Mouse (Mus musculus) CH12.LX (cell line): ENCODE results near the gene Acox3. TPM values are rescaled to one million over a fixed set of nuclear protein-coding genes. Genes with fewer than 3 reads are reported as not detected.

Experiments used
- DNase-seq: peaks from one replicate; pipeline ENCODE4 v3.0.0-alpha.2; 2013; ENCODE audit errors: extremely low read depth
- H3K27ac ChIP-seq: 2 replicates; pipeline ENCODE4 v1.5.1; 2012; ENCODE audit warnings: low read depth, mild to moderate bottlenecking, control low read depth, moderate library complexity; ENCODE audit not compliant: insufficient read depth
- H3K27me3 ChIP-seq: replicated peaks from 2 replicates; pipeline ENCODE3; 2012; ENCODE audit warnings: inconsistent platforms
- H3K36me3 ChIP-seq, 2 experiments: replicated peaks in 1 of 2; 2 replicates each; pipeline versions ENCODE3 to v1.6.1; 2012; ENCODE audit warnings: inconsistent platforms in 1 of 2, low read length in 1 of 2, mild to moderate bottlenecking in 1 of 2, mixed read lengths in 1 of 2, moderate library complexity in 1 of 2; ENCODE audit not compliant: control insufficient read depth in 1 of 2, insufficient read depth in 1 of 2
- H3K4me1 ChIP-seq, 2 experiments: 2 replicates each; pipeline ENCODE4 v1.6.1; 2012; ENCODE audit warnings: inconsistent platforms in 1 of 2, moderate library complexity in 1 of 2; ENCODE audit not compliant: insufficient read depth in 2 of 2, control insufficient read depth in 1 of 2
- H3K4me2 ChIP-seq: 2 replicates; pipeline ENCODE4 v1.6.1; 2012; ENCODE audit warnings: low read depth, mild to moderate bottlenecking, control low read depth; ENCODE audit not compliant: poor library complexity, insufficient read depth, severe bottlenecking
- H3K4me3 ChIP-seq, 3 experiments: fragments of 150-350 bp in 1 of 3; sonication (generic) in 1 of 3; replicated peaks in 1 of 3; 2 replicates each; pipeline versions ENCODE3 to v1.5.1; 2011 to 2012; ENCODE audit warnings: low read depth in 2 of 3, low read length in 2 of 3, mild to moderate bottlenecking in 2 of 3, moderate library complexity in 2 of 3, control low read depth in 1 of 3, improper control_type of control experiment in 1 of 3, inconsistent platforms in 1 of 3, mixed read lengths in 1 of 3; ENCODE audit not compliant: poor library complexity in 1 of 3
- H3K79me2 ChIP-seq: replicated peaks from 2 replicates; pipeline ENCODE4 v1.6.1; 2012; ENCODE audit warnings: mild to moderate bottlenecking, moderate library complexity; ENCODE audit not compliant: control insufficient read depth, poor library complexity, insufficient read depth, severe bottlenecking; ENCODE audit errors: extremely low read depth
- H3K9ac ChIP-seq: 2 replicates; pipeline ENCODE4 v1.6.1; 2012; ENCODE audit warnings: low read depth, mild to moderate bottlenecking, control low read depth, moderate library complexity; ENCODE audit not compliant: insufficient read depth
- H3K9me3 ChIP-seq: replicated peaks from 2 replicates; pipeline ENCODE3; 2012; ENCODE audit warnings: low read length, inconsistent platforms, mixed read lengths
- BHLHE40 ChIP-seq: IDR thresholded peaks from 2 replicates; pipeline ENCODE4 v1.6.1; 2011; ENCODE audit warnings: mild to moderate bottlenecking, low read depth, low read length, improper control_type of control experiment
- CHD2 ChIP-seq: IDR thresholded peaks from 2 replicates; pipeline ENCODE4 v1.6.1; 2011; ENCODE audit warnings: low read length, improper control_type of control experiment
- CTCF ChIP-seq, 2 experiments: IDR thresholded peaks in 1 of 2; conservative IDR thresholded peaks in 1 of 2; 2 replicates each; pipeline ENCODE4 v1.5.1; 2011 to 2012; ENCODE audit warnings: low read depth in 2 of 2, low read length in 2 of 2, improper control_type of control experiment in 1 of 2, inconsistent platforms in 1 of 2, mild to moderate bottlenecking in 1 of 2, moderate library complexity in 1 of 2
- ELF1 ChIP-seq: IDR thresholded peaks from 2 replicates; pipeline ENCODE4 v1.6.1; 2014; ENCODE audit warnings: low read depth, mild to moderate bottlenecking, inconsistent platforms, low read length, improper control_type of control experiment
- EP300 ChIP-seq: IDR thresholded peaks from 2 replicates; pipeline ENCODE4 v1.6.1; 2011; ENCODE audit warnings: low read length, improper control_type of control experiment
- ETS1 ChIP-seq: conservative IDR thresholded peaks from 2 replicates; pipeline ENCODE4 v1.6.1; 2012; ENCODE audit warnings: low read depth, mild to moderate bottlenecking, inconsistent platforms, low read length, improper control_type of control experiment, moderate library complexity
- GABPA ChIP-seq: IDR thresholded peaks from 2 replicates; pipeline ENCODE4 v1.6.1; 2012; ENCODE audit warnings: low read depth, low read length, improper control_type of control experiment, inconsistent platforms; ENCODE audit not compliant: insufficient replicate concordance
- HCFC1 ChIP-seq: IDR thresholded peaks from 2 replicates; pipeline ENCODE4 v1.6.1; 2012; ENCODE audit warnings: low read depth, mild to moderate bottlenecking, inconsistent platforms, low read length, improper control_type of control experiment
- JUND ChIP-seq: conservative IDR thresholded peaks from 2 replicates; pipeline ENCODE4 v1.6.1; 2011; ENCODE audit warnings: low read depth, low read length, improper control_type of control experiment
- KAT2A ChIP-seq: IDR thresholded peaks from 2 replicates; pipeline ENCODE4 v1.6.1; 2012; ENCODE audit warnings: low read length, improper control_type of control experiment, inconsistent platforms; ENCODE audit not compliant: insufficient replicate concordance
- MAX ChIP-seq: IDR thresholded peaks from 2 replicates; pipeline ENCODE4 v1.6.1; 2011; ENCODE audit warnings: low read length, improper control_type of control experiment
- MEF2A ChIP-seq: IDR thresholded peaks from 2 replicates; pipeline ENCODE4 v1.6.1; 2014; ENCODE audit warnings: low read depth, mild to moderate bottlenecking, inconsistent platforms, low read length, improper control_type of control experiment, borderline replicate concordance
- MXI1 ChIP-seq: IDR thresholded peaks from 2 replicates; pipeline ENCODE4 v1.6.1; 2011; ENCODE audit warnings: mild to moderate bottlenecking, low read depth, low read length, improper control_type of control experiment
- MYC ChIP-seq: IDR thresholded peaks from 2 replicates; pipeline ENCODE4 v1.6.1; 2011; ENCODE audit warnings: low read depth, mild to moderate bottlenecking, improper control_type of control experiment, low read length
- NELFE ChIP-seq: IDR thresholded peaks from 2 replicates; pipeline ENCODE4 v1.6.1; 2011; ENCODE audit warnings: low read depth, low read length, improper control_type of control experiment
- NRF1 ChIP-seq: IDR thresholded peaks from 2 replicates; pipeline ENCODE4 v1.6.1; 2014; ENCODE audit warnings: low read depth, mild to moderate bottlenecking, inconsistent platforms, low read length, improper control_type of control experiment, moderate library complexity
- POLR2A ChIP-seq: IDR thresholded peaks from 2 replicates; pipeline ENCODE4 v1.6.1; 2011; ENCODE audit warnings: low read depth, mild to moderate bottlenecking, improper control_type of control experiment, low read length
- POLR2AphosphoS2 ChIP-seq: IDR thresholded peaks from 2 replicates; pipeline ENCODE4 v1.6.1; 2011; ENCODE audit warnings: low read depth, low read length, improper control_type of control experiment
- RCOR1 ChIP-seq: conservative IDR thresholded peaks from 2 replicates; pipeline ENCODE4 v1.6.1; 2012; ENCODE audit warnings: low read depth, mild to moderate bottlenecking, inconsistent platforms, low read length, improper control_type of control experiment
- SIN3A ChIP-seq: IDR thresholded peaks from 2 replicates; pipeline ENCODE4 v1.6.1; 2012; ENCODE audit warnings: low read length, improper control_type of control experiment, inconsistent platforms
- SMC3 ChIP-seq: IDR thresholded peaks from 2 replicates; pipeline ENCODE4 v1.6.1; 2011; ENCODE audit warnings: low read depth, low read length, improper control_type of control experiment
- TBP ChIP-seq: conservative IDR thresholded peaks from 2 replicates; pipeline ENCODE4 v1.6.1; 2011; ENCODE audit warnings: low read depth, low read length, improper control_type of control experiment
- UBTF ChIP-seq: IDR thresholded peaks from 2 replicates; pipeline ENCODE4 v1.6.1; 2012; ENCODE audit warnings: low read depth, mild to moderate bottlenecking, inconsistent platforms, low read length, improper control_type of control experiment, moderate library complexity
- USF2 ChIP-seq: conservative IDR thresholded peaks from 2 replicates; pipeline ENCODE4 v1.6.1; 2011; ENCODE audit warnings: low read depth, low read length, improper control_type of control experiment
- ZKSCAN1 ChIP-seq: IDR thresholded peaks from 2 replicates; pipeline ENCODE4 v1.6.1; 2012; ENCODE audit warnings: low read depth, inconsistent platforms, low read length, improper control_type of control experiment, borderline replicate concordance
- ZMIZ1 ChIP-seq: IDR thresholded peaks from 2 replicates; pipeline ENCODE4 v1.6.1; 2012; ENCODE audit warnings: low read depth, mild to moderate bottlenecking, inconsistent platforms, low read length, improper control_type of control experiment
- ZNF384 ChIP-seq: IDR thresholded peaks from 2 replicates; pipeline ENCODE4 v1.6.1; 2012; ENCODE audit warnings: low read depth, low read length, improper control_type of control experiment, inconsistent platforms
- dilution Hi-C: fragments of 300-500 bp; cut with MboI; formaldehyde crosslinking; loops from 2 replicates; pipeline ENCODE4 v1.14.3; 2020; ENCODE audit warnings: low sequenced_read_pairs; ENCODE audit not compliant: extremely low pct_unique_long_range_greater_than_20kb, extremely low pct_ligation_motif_present
- in situ Hi-C: fragments of 300-500 bp; cut with MboI; formaldehyde crosslinking; loops from 3 replicates; pipeline ENCODE4 v1.14.3; 2019; ENCODE audit warnings: low sequenced_read_pairs, low pct_ligation_motif_present, low pct_unique_long_range_greater_than_20kb, mixed read lengths
- polyA plus RNA-seq: library from polyadenylated mRNA; unstranded; fragments of >175 nt; gene quantifications from 2 replicates; pipeline ENCODE4 v1.2.1, GENCODE M21; 2012; ENCODE audit warnings: low read depth; ENCODE audit not compliant: insufficient read length
- total RNA-seq, 2 experiments: library from RNA; depleted of rRNA; stranded (reverse); fragments of 300-350 nt in 1 of 2; fragments of >200 nt in 1 of 2; gene quantifications; 2 replicates each; pipeline ENCODE4 v1.2.3; 2012 to 2014

Acox3 gene
- total and polyA plus RNA-seq, 3 experiments: 11.5 to 32.3 (median 22.3) TPM

DNA sequence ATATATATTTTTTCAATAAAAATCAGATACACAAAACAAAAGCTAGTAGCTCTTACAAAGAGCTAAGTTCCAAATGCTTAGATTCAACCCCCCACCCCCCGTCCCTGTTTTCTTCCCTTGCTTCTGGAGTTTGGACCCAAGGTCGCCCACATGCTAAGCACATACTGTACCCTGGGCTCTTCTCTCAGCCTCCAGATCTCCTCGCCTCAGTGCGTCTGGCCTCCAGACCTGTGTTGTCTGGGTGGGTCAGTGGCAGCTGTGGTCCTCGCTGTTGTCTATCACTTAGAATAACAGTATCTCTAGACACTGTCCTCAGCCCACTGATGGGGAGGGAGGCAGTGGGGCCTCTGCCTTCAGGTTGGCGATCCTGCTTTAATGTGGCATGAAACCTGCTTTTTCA lies 10.4 kb downstream of the Acox3 start:
- no peak for DNase-seq
- H3K36me3 ChIP-seq: peaks cover 68 to 95% of the 10 kb centered on the region in 2 experiments
- H3K9ac ChIP-seq: no peak overlapping the region
- dilution Hi-C loops (no loop called here), in situ Hi-C loops (no loop called here)
- no peaks in the 10 kb centered on the region for H3K4me1 ChIP-seq
- H3K27ac ChIP-seq: no peak overlapping the region
- no peaks in the 10 kb centered on the region for H3K79me2 ChIP-seq
- TF ChIP-seq MXI1: no peak
- no peak for TF ChIP-seq NRF1
- TF ChIP-seq NELFE: no peak
- no peak for TF ChIP-seq KAT2A
- TF ChIP-seq RCOR1: no peak
- no peak for TF ChIP-seq TBP
- no peak for TF ChIP-seq MAX
- no peak for TF ChIP-seq JUND
- TF ChIP-seq MEF2A: no peak
- no peak for TF ChIP-seq UBTF
- no peak for TF ChIP-seq SMC3
- TF ChIP-seq USF2: no peak
- no peak for TF ChIP-seq ELF1
- TF ChIP-seq ZNF384: no peak
- no peak for TF ChIP-seq ZKSCAN1
- no peak for TF ChIP-seq SIN3A
- H3K4me2 ChIP-seq: no peak overlapping the region
- no peaks in the 10 kb centered on the region for H3K27me3 ChIP-seq
- H3K4me3 ChIP-seq: no peak overlapping the region
- H3K9me3 ChIP-seq: peaks cover 11% of the 10 kb centered on the region

DNA sequence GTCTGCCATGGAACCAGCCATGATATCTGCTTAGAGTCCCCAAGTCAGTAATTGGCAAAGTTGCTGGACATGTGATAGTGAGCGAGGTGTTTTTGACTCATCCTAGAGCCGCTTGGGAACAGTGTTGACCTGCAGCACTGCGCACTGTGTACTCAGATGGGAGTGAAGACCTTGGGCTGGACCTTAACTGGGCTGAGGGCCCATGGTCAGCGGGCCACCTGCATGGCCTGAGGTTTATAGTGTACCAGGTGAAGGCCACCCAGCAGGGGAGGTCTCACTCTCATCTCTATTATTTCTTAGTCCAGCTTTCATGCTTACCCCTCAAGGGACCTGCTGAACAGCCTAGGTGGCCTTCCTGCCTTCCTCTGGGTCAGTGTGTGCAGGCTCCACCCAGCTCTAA lies 11.9 kb downstream of the Acox3 start:
- no peak overlapping the region for H3K9ac ChIP-seq
- no peaks in the 10 kb centered on the region for H3K79me2 ChIP-seq
- no peak overlapping the region for H3K4me3 ChIP-seq
- H3K9me3 ChIP-seq: peaks cover 16% of the 10 kb centered on the region
- H3K36me3 ChIP-seq: peaks cover 67 to 94% of the 10 kb centered on the region in 2 experiments
- TF ChIP-seq ZKSCAN1 (no peak), GABPA (no peak), ETS1 (no peak), RCOR1 (no peak), POLR2A (no peak), POLR2AphosphoS2 (no peak), CTCF (conservative IDR thresholded peaks at IDR 0.05 in 1 of 2, IDR thresholded peaks at IDR 0.05 in 1 of 2; ENCODE audit: low read depth in 2 of 2, low read length in 2 of 2) (no peak), CHD2 (no peak), HCFC1 (no peak), ELF1 (no peak), MYC (no peak), BHLHE40 (no peak), EP300 (no peak), ZMIZ1 (no peak)
- TF ChIP-seq, all 38 proteins: peak for 0
- Histone ChIP-seq H3K27ac (no peak overlapping the region), H3K4me1 (no peaks in the 10 kb centered on the region), H3K27me3 (no peaks in the 10 kb centered on the region), H3K4me2 (no peak overlapping the region)
- in situ Hi-C loops (no loop called here), dilution Hi-C loops (no loop called here)
- DNase-seq: no peak
